In the genomic region with DNA sequence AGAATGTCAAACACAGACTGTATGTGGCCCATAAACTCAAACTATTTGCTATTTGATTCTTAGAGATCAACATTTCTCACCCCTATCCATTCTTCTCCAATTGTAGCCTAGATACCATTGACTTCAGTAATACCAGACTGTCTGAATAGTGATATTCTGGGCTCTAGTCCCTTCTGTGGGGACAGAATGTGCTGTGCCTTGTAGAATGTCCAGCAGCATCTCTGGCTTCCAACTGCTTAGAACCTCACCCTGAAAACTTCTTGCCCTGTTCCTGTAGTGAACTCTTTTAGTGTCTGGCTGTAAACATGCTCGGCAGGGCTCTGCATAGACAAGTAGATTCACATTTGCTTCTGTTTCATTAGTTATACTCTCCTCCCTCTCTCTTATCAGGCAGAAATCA, we compare ENCODE assay signal across 23 mouse cellular contexts.
DNase-seq lines count a peak whose midpoint lies in the region; ATAC-seq and TF ChIP-seq lines count a peak whose summit lies in the region.
"Had no signal": no experiment of that assay in that cellular context is flagged by ENCODE, and none has a peak within 500 bp of the region (broad histone marks: within the 10 kb centered on the region; RNA-seq: fewer than 3 reads in every experiment).

No protein-coding gene starts in this region.

- H3K9me3 ChIP-seq in heart, embryonic 12.5 days (replicated peaks) = no peaks in the 10 kb centered on the region
- no peaks in the 10 kb centered on the region for H3K9me3 ChIP-seq in heart, embryonic 10.5 days
- H3K9me3 ChIP-seq: embryonic facial prominence, embryonic 13.5 days; embryonic facial prominence, embryonic 15.5 days; forebrain, embryonic 10.5 days had no signal

- no peak for ATAC-seq in heart, embryonic 12.5 days (ENCODE audit: insufficient number of reproducible peaks, low FRiP score)
- ATAC-seq: forebrain, embryonic 14.5 days had no signal

- DNase-seq in gastrocnemius, adult 2 months = no peak
- DNase-seq in gastrocnemius, postnatal 14 days = no peak
- peak; percentile 88 for DNase-seq in heart, adult 11 months
- DNase-seq in heart, adult 8-10 months (ENCODE audit: low spot score) = peak; percentile 24
- DNase-seq in heart, embryonic 10.5 days (ENCODE audit: low spot score) = no peak
- DNase-seq in ovary, adult 18-20 months (ENCODE audit: low spot score) = no peak
- DNase-seq: adrenal gland, adult 2 months; adrenal gland, postnatal 10 days; adrenal gland, postnatal 25 days; cerebellum, adult 11 months; cerebellum, adult 18-20 months; cerebellum, adult 8-10 months; cerebellum, adult 9-11 months; cerebellum, postnatal 14 days; cerebellum, postnatal 36 days; embryo, embryonic 11 days had no signal

- H3K4me1 ChIP-seq in heart, embryonic 12.5 days (replicated peaks) = no peaks in the 10 kb centered on the region
- H3K4me1 ChIP-seq in heart, embryonic 10.5 days = no peaks in the 10 kb centered on the region
- H3K4me1 ChIP-seq: embryonic facial prominence, embryonic 13.5 days; embryonic facial prominence, embryonic 15.5 days; forebrain, embryonic 10.5 days; forebrain, embryonic 12.5 days had no signal

- no peak overlapping the region for H3K4me2 ChIP-seq in heart, embryonic 12.5 days
- H3K4me2 ChIP-seq: embryonic facial prominence, embryonic 13.5 days; embryonic facial prominence, embryonic 15.5 days; forebrain, embryonic 12.5 days had no signal

- H3K36me3 ChIP-seq in heart, embryonic 12.5 days = no peaks in the 10 kb centered on the region
- no peaks in the 10 kb centered on the region for H3K36me3 ChIP-seq in heart, embryonic 10.5 days
- H3K36me3 ChIP-seq: embryonic facial prominence, embryonic 13.5 days; embryonic facial prominence, embryonic 15.5 days; forebrain, embryonic 10.5 days; forebrain, embryonic 12.5 days had no signal

- H3K27ac ChIP-seq in gastrocnemius, adult 2 months = peak overlapping the region; percentile 10; the same call in 1 of the 2 replicates
- H3K27ac ChIP-seq in heart, embryonic 12.5 days (ENCODE audit: poor library complexity, severe bottlenecking) = no peak overlapping the region
- H3K27ac ChIP-seq in heart, embryonic 10.5 days = no peak overlapping the region
- H3K27ac ChIP-seq: embryonic facial prominence, embryonic 13.5 days; embryonic facial prominence, embryonic 15.5 days; forebrain, embryonic 10.5 days; forebrain, embryonic 12.5 days had no signal

- no peak overlapping the region for H3K9ac ChIP-seq in heart, embryonic 12.5 days
- H3K9ac ChIP-seq: embryonic facial prominence, embryonic 13.5 days; embryonic facial prominence, embryonic 15.5 days; forebrain, embryonic 12.5 days had no signal

- no peak overlapping the region for H3K4me3 ChIP-seq in gastrocnemius, adult 2 months
- no peak overlapping the region for H3K4me3 ChIP-seq in heart, embryonic 12.5 days
- no peak overlapping the region for H3K4me3 ChIP-seq in heart, embryonic 10.5 days
- H3K4me3 ChIP-seq: embryonic facial prominence, embryonic 13.5 days; embryonic facial prominence, embryonic 15.5 days; erythroblast, embryonic 14.5 days; forebrain, embryonic 10.5 days; forebrain, embryonic 12.5 days had no signal

- intact Hi-C loops in gastrocnemius, adult 2 months (cut with DNase I) = no loop called here
- intact Hi-C loops in gastrocnemius, postnatal 14 days (cut with DNase I; ENCODE audit: low total_unique reads) = no loop called here

- no peaks in the 10 kb centered on the region for H3K27me3 ChIP-seq in heart, embryonic 12.5 days (replicated peaks)
- no peaks in the 10 kb centered on the region for H3K27me3 ChIP-seq in heart, embryonic 10.5 days (ENCODE audit: insufficient read depth, poor library complexity, severe bottlenecking)
- H3K27me3 ChIP-seq: embryonic facial prominence, embryonic 13.5 days; embryonic facial prominence, embryonic 15.5 days; forebrain, embryonic 12.5 days had no signal

- WGBS in heart, embryonic 12.5 days = 86% methylated on average over 1 of the region's 1 CpGs
- WGBS in heart, embryonic 10.5 days = 85% methylated on average over 1 of the region's 1 CpGs

- TF ChIP-seq CTCF in gastrocnemius, adult 2 months (IDR thresholded peaks at IDR 0.05) = no peak

Comparison
In these comparisons a context has a peak if more than half of its experiments do, and no peak if none do; other contexts are left out.
1. DNase-seq: peak in heart, adult 11 months (single experiment) and heart, adult 8-10 months (single experiment); none in gastrocnemius, adult 2 months (single experiment), gastrocnemius, postnatal 14 days (single experiment), heart, embryonic 10.5 days (single experiment) and ovary, adult 18-20 months (single experiment).